Mouse (Mus musculus): ENCODE data around the gene Kif2a.
"Not testable (repeated sequence)": the region's sequence is repeated elsewhere in the genome, so short reads cannot be mapped to it uniquely, and the experiment has no call there.

The Kif2a gene

GRCm38 (mm10) chr13:106936256-106937137 lies 85.4 kb downstream of the Kif2a start, which contains the start of gene Ipo11:
TSS of gene Ipo11 (minus strand) at chr13:106936958.
- DNase-seq (ENCODE audit: low spot score): peak; percentile 82

- DNase-seq (ENCODE audit: low spot score): no peak
Observed at GRCm38 (mm10) chr13:106935871-106936255, 86.1 kb downstream of the Kif2a start.

DNA sequence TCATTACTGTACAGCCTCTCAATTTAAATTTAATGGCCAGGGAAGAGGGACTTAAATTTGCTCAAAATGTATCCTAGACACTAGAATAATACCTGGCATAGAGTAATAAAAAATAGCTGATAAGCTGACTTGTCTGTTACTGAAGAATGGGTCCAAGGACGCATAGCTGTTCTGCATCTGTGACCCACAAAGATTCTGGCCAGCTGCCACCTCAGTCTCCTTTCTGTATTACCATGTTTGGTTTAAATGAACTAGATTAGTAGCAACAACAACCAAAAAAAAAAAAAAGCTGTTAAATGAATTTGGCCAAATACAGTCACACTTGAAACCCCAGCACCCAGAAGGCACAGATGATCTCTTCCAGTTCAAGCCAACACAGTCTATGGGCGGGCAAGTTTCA lies 92.7 kb downstream of the Kif2a start:
- DNase-seq (ENCODE audit: low spot score): peak; percentile 54

- no peak for DNase-seq (ENCODE audit: low spot score)
Observed at GRCm38 (mm10) chr13:106928296-106928695, 93.6 kb downstream of the Kif2a start.

- DNase-seq (ENCODE audit: low spot score): not testable (repeated sequence)
Observed at GRCm38 (mm10) chr13:106925921-106926320, 96.0 kb downstream of the Kif2a start.

DNA sequence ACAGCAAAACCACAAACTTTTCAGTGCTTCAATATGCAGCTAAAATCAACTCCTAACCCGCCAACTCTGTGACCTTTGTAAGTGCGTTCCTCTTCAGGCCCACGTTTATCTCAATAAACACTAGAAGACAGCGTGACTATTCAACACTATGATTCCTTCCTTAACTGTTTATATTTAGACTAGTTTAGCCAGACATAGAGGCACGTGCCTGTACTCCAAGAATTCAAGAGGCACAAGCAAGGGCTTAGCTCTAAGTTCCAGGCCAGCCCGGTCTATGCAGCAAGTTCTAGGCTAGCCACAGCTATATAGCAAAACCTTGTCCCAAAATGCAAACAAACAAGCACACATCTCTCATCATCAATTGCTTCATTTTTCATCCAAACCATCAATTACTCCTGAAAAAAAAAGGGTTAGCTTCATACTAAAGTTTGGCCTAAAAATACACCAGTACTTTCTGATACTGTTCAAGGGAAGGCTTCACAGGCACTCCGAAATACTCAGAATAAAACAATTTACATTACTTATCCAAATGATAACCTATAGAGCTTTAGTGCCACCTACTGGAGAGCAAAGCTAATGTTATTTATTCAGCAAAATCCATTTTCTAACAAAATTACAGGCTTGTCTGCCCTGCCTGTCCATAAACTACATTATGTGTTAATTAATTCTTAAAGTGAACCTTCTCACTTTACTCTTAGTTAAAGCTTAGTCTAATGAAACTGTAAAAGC lies 103.4 kb downstream of the Kif2a start:
- no peak for DNase-seq (ENCODE audit: low spot score)

GRCm38 (mm10) chr13:106913125-106913736 lies 108.7 kb downstream of the Kif2a start:
- no peak for DNase-seq (ENCODE audit: low spot score)

- no peak for DNase-seq (ENCODE audit: low spot score)
Observed at GRCm38 (mm10) chr13:106910096-106910495, 111.8 kb downstream of the Kif2a start.
